Mouse (Mus musculus) stomach, embryonic 15.5 days (tissue): Measurements from ENCODE around the gene Rab13. TPM values are rescaled to one million over a fixed set of nuclear protein-coding genes. Genes with fewer than 3 reads are reported as not detected.
"Not testable (repeated sequence)": the region's sequence is repeated elsewhere in the genome, so short reads cannot be mapped to it uniquely, and the experiment has no call there.

Source experiments
- ATAC-seq: fragments of 200-750 bp; cut with Nextera tagmentation; 2 replicates; pipeline ENCODE4 v1.8.0; 2017; ENCODE audit warnings: low read depth, moderate number of reproducible peaks, moderate TSS enrichment; ENCODE audit not compliant: insufficient read depth, low FRiP score
- H3K27ac ChIP-seq: fragments of 300-500 bp; sonication (generic); 2 replicates; pipeline ENCODE4 v1.5.1; 2015; ENCODE audit warnings: mild to moderate bottlenecking, inconsistent platforms
- H3K27me3 ChIP-seq: fragments of 300-500 bp; sonication (generic); replicated peaks from 2 replicates; pipeline ENCODE4 v1.6.1; 2015; ENCODE audit warnings: inconsistent platforms
- H3K36me3 ChIP-seq: fragments of 300-500 bp; sonication (generic); 2 replicates; pipeline ENCODE4 v1.6.1; 2015; ENCODE audit warnings: inconsistent platforms
- H3K4me1 ChIP-seq: fragments of 300-500 bp; sonication (generic); 2 replicates; pipeline ENCODE4 v1.6.1; 2015; ENCODE audit warnings: inconsistent platforms
- H3K4me2 ChIP-seq: fragments of 300-500 bp; sonication (generic); 2 replicates; pipeline ENCODE4 v1.6.1; 2015; ENCODE audit warnings: mild to moderate bottlenecking, inconsistent platforms
- H3K4me3 ChIP-seq: fragments of 300-500 bp; sonication (generic); replicated peaks from 2 replicates; pipeline ENCODE4 v1.5.1; 2015; ENCODE audit warnings: inconsistent platforms
- H3K9ac ChIP-seq: fragments of 300-500 bp; sonication (generic); 2 replicates; pipeline ENCODE4 v1.6.1; 2015; ENCODE audit warnings: inconsistent platforms
- H3K9me3 ChIP-seq: fragments of 300-500 bp; sonication (generic); 2 replicates; pipeline ENCODE4 v1.6.1; 2016; ENCODE audit warnings: inconsistent platforms
- WGBS: fragments of 180-500 bp; shearing (Covaris S2); methylation state at CpG from one replicate; pipeline ENCODE4 v1.1.7; 2015; 5-methylcytosine and 5-hydroxymethylcytosine counted together
- polyA plus RNA-seq: library from polyadenylated mRNA; unstranded; fragments of >200 nt; fragmentation: Nextera tagmentation; extraction: Ambion mirVana; gene quantifications from 2 replicates; pipeline ENCODE4 v1.2.1, GENCODE M21; 2015

Gene Rab13
- polyA plus RNA-seq, 1 experiment from 2014 or later = 30.9 TPM

GRCm38 (mm10) chr3:90252659-90253058, 39.2 kb downstream of the Rab13 start:
- H3K27me3 ChIP-seq, H3K9ac ChIP-seq, H3K4me3 ChIP-seq, H3K27ac ChIP-seq, H3K4me2 ChIP-seq, ATAC-seq, H3K9me3 ChIP-seq: not testable (repeated sequence)
- H3K36me3 ChIP-seq = peaks cover 13% of the 10 kb centered on the region; the same call in 1 of the 2 replicates
- WGBS = 87% methylated on average over 2 of the region's 2 CpGs
- H3K4me1 ChIP-seq = peaks cover 19% of the 10 kb centered on the region

DNA sequence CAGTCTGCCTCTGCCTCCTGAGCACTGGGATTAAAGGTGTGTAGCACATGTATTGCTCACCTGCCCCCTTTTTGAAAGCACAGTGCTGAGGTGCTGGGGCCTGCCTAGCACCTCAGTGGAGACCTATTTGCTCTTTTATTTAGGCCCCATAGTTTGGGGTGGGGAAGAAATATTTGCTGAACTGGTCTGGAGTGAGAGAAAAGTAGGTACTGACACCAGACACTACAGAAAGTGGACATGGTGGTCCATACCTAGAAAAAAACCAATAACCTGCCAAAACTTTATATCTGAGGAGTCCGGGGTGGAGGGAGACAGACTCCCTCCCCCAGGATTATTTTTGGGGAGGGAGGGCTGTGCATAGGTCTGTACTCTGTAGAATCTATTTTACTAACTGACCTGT, 39.7 kb downstream of the Rab13 start:
- H3K4me2 ChIP-seq, H3K27me3 ChIP-seq, H3K27ac ChIP-seq, H3K4me3 ChIP-seq, H3K9me3 ChIP-seq, ATAC-seq, H3K9ac ChIP-seq: not testable (repeated sequence)
- 74% methylated on average over 1 of the region's 1 CpGs for WGBS
- Histone ChIP-seq H3K4me1 (peaks cover 18% of the 10 kb centered on the region), H3K36me3 (peaks cover 13% of the 10 kb centered on the region; the same call in 1 of the 2 replicates)

DNA sequence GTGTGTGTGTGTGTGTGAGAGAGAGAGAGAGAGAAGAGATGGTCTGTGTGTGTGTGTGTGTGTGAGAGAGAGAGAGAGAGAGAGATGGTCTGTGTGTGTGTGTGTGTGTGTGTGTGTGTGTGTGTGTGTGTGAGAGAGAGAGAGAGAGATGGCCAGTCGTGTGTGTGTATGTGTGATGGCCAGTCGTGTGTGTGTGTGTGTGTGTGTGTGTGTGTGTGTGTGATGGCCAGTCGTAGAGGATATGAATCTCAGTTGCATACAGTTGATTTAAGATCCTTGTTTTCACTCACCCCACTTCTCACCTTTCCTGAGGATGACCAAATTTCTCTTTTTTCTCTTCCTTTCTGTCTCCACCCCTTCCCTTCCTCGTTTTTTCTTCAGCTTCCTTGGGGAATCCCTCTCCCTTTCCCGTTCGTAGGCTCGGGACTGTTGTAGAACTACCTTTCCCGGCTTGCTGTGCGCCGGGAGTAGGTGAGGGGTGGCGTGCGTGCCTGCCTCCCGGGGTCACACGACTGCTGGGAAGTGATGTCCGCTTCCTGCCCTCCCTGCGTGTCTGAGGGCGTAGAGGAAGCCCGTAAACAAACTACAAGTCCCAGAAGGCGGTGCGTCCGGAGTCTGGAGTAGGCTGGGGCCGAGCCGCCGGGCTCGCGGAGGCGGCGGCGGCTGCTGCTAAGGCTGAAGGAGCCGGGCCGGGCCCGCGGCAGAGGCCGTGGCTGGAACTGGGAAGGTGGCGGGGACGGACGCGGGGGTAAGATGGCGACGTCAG, 40.3 kb downstream of the Rab13 start, which contains the start of gene Crtc2:
TSS of gene Crtc2 (plus strand) at position 511 of the 766 bp plus-strand sequence.
- peak within 1 kb of the TSS; percentile 97 for H3K4me3 ChIP-seq
- WGBS = 2% methylated on average over 39 of the region's 40 CpGs
- peak; percentile 99 for ATAC-seq
- H3K27me3 ChIP-seq = no peaks in the 10 kb centered on the region
- H3K9me3 ChIP-seq = no peaks in the 10 kb centered on the region
- H3K4me1 ChIP-seq = peaks cover 18% of the 10 kb centered on the region
- H3K4me2 ChIP-seq = peak within 1 kb of the TSS; percentile 75
- peak within 1 kb of the TSS; percentile 90 for H3K27ac ChIP-seq
- H3K36me3 ChIP-seq = peaks cover 13% of the 10 kb centered on the region; the same call in 1 of the 2 replicates
- peak within 1 kb of the TSS; percentile 74 for H3K9ac ChIP-seq

GRCm38 (mm10) chr3:90254419-90255193, 41.1 kb downstream of the Rab13 start:
- ATAC-seq = peak; percentile 65
- WGBS = under 1% methylated on average over 41 of the region's 41 CpGs
- peak overlapping the region; percentile 97 for H3K4me3 ChIP-seq

GRCm38 (mm10) chr3:90255194-90255565, 41.7 kb downstream of the Rab13 start:
- peak overlapping the region; percentile 74 for H3K9ac ChIP-seq
- H3K4me2 ChIP-seq = peak overlapping the region; percentile 75
- no peak for ATAC-seq
- WGBS = 12% methylated on average over 2 of the region's 2 CpGs
- H3K4me3 ChIP-seq = peak overlapping the region; percentile 97
- no peaks in the 10 kb centered on the region for H3K9me3 ChIP-seq
- no peaks in the 10 kb centered on the region for H3K27me3 ChIP-seq
- peak overlapping the region; percentile 90 for H3K27ac ChIP-seq
- H3K4me1 ChIP-seq = peaks cover 13% of the 10 kb centered on the region
- peaks cover 22% of the 10 kb centered on the region for H3K36me3 ChIP-seq

More at GRCm38 (mm10) chr3:90254419-90255193, 41.1 kb downstream of the Rab13 start:
- peak overlapping the region; percentile 75 for H3K4me2 ChIP-seq
- peak overlapping the region; percentile 74 for H3K9ac ChIP-seq
- no peaks in the 10 kb centered on the region for H3K9me3 ChIP-seq
- H3K36me3 ChIP-seq = peaks cover 17% of the 10 kb centered on the region
- peak overlapping the region; percentile 90 for H3K27ac ChIP-seq
- H3K4me1 ChIP-seq = peaks cover 14% of the 10 kb centered on the region
- no peaks in the 10 kb centered on the region for H3K27me3 ChIP-seq

GRCm38 (mm10) chr3:90255784-90256353, 42.4 kb downstream of the Rab13 start:
- Histone ChIP-seq H3K9ac (no peak overlapping the region), H3K36me3 (peaks cover 25% of the 10 kb centered on the region), H3K4me1 (peaks cover 13% of the 10 kb centered on the region), H3K4me2 (no peak overlapping the region), H3K27ac (no peak overlapping the region), H3K27me3 (no peaks in the 10 kb centered on the region), H3K9me3 (no peaks in the 10 kb centered on the region), H3K4me3 (no peak overlapping the region)
- WGBS = 91% methylated on average over 14 of the region's 14 CpGs
- ATAC-seq = no peak

GRCm38 (mm10) chr3:90256731-90257530, 43.4 kb downstream of the Rab13 start:
- no peak for ATAC-seq
- WGBS = 87% methylated on average over 19 of the region's 19 CpGs
- H3K9ac ChIP-seq = no peak overlapping the region
- H3K27me3 ChIP-seq = no peaks in the 10 kb centered on the region
- no peaks in the 10 kb centered on the region for H3K9me3 ChIP-seq
- H3K27ac ChIP-seq = no peak overlapping the region
- peaks cover 13% of the 10 kb centered on the region for H3K4me1 ChIP-seq
- H3K4me3 ChIP-seq = no peak overlapping the region
- H3K4me2 ChIP-seq = no peak overlapping the region
- H3K36me3 ChIP-seq = peaks cover 30% of the 10 kb centered on the region; the same call in 1 of the 2 replicates

DNA sequence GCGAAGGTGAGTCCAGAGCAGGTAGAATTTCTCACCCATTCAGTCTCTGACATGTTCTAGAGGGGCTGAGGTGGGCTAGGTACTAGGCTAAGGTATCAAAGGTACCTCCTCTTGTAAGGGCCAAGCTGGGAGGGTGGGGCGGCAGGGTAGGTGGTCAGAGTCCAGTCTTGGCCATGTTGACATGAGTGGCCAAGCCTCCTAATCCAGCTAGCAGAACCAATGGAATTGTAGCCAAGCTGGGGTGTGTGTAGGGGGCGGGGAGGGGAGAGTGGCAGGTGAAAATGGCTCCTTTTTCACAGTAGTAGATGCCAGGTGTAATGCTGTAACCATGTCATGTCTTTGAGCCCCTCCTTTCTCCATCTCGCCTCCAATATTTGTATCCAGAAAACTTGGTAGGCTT, 45.0 kb downstream of the Rab13 start:
- H3K27me3 ChIP-seq = no peaks in the 10 kb centered on the region
- H3K4me2 ChIP-seq = no peak overlapping the region
- peaks cover 42% of the 10 kb centered on the region; the same call in 1 of the 2 replicates for H3K36me3 ChIP-seq
- H3K4me1 ChIP-seq = peaks cover 13% of the 10 kb centered on the region
- ATAC-seq = no peak
- no peak overlapping the region for H3K9ac ChIP-seq
- H3K4me3 ChIP-seq = no peak overlapping the region
- H3K27ac ChIP-seq = no peak overlapping the region
- no peaks in the 10 kb centered on the region for H3K9me3 ChIP-seq
- 83% methylated on average over 4 of the region's 4 CpGs for WGBS

DNA sequence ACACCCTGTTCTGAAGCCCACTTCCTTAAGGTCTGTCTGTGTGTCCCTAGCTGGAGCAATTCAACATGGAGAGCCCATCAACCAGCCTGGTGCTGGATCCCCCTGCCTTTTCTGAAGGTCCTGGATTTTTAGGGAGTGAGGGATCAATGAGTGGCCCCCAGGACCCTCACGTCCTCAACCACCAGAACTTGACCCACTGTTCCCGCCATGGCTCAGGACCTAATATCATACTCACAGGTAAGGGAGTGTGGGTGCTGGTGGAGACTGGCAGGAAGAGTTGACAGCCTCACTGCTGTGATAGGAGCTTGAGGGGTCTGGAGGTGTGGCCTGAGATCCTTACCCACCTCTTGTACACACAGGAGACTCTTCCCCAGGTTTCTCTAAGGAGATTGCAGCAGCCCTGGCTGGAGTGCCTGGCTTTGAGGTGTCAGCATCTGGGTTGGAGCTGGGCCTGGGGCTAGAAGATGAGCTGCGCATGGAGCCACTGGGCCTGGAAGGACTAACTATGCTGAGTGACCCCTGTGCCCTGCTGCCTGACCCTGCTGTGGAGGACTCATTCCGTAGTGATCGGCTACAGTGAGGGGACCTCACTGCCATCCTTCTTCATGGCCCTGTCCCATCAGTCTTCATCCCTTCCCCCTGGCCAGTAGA, 49.8 kb downstream of the Rab13 start:
- WGBS = 89% methylated on average over 5 of the region's 5 CpGs
- Histone ChIP-seq H3K4me2 (no peak overlapping the region), H3K9me3 (no peaks in the 10 kb centered on the region), H3K27ac (no peak overlapping the region), H3K4me1 (peaks cover 11% of the 10 kb centered on the region), H3K9ac (no peak overlapping the region), H3K4me3 (no peak overlapping the region), H3K36me3 (peaks cover 45% of the 10 kb centered on the region; the same call in 1 of the 2 replicates), H3K27me3 (no peaks in the 10 kb centered on the region)
- no peak for ATAC-seq

- Histone ChIP-seq H3K4me2 (peak overlapping the region; percentile 70), H3K9me3 (no peaks in the 10 kb centered on the region), H3K27ac (peak overlapping the region; percentile 98), H3K36me3 (peaks cover 38% of the 10 kb centered on the region; the same call in 1 of the 2 replicates), H3K4me3 (peak overlapping the region; percentile 82), H3K9ac (peak overlapping the region; percentile 66; the same call in 1 of the 2 replicates), H3K4me1 (peaks cover 11% of the 10 kb centered on the region), H3K27me3 (no peaks in the 10 kb centered on the region)
- ATAC-seq = no peak
- 28% methylated on average over 10 of the region's 10 CpGs for WGBS
Measured at GRCm38 (mm10) chr3:90264687-90265033, 51.2 kb downstream of the Rab13 start.
